Mouse (Mus musculus): Measurements from ENCODE around the gene Mrpl42. TPM values are rescaled to one million over a fixed set of nuclear protein-coding genes. Genes with fewer than 3 reads are reported as not detected.

Gene Mrpl42
- total RNA-seq, 2 experiments from 2014 or later, result 81.7 to 84.0 TPM

GRCm38 (mm10) chr10:95468894-95469293 is 32.8 kb downstream of the Mrpl42 start:
- DNase-seq (ENCODE audit: low spot score in 2 of 2), result no peak
- intact Hi-C loops (cut with DNase I), result no loop called here

GRCm38 (mm10) chr10:95465485-95465896 is 36.2 kb downstream of the Mrpl42 start:
- intact Hi-C loops (cut with DNase I), result no loop called here
- no peak for DNase-seq (ENCODE audit: low spot score in 2 of 2)

- no peak for DNase-seq (ENCODE audit: low spot score in 2 of 2)
- intact Hi-C loops (cut with DNase I), result no loop called here
Observed at GRCm38 (mm10) chr10:95464527-95464926, 37.2 kb downstream of the Mrpl42 start.

- DNase-seq (ENCODE audit: low spot score in 2 of 2), result no peak
- intact Hi-C loops (cut with DNase I), result no loop called here
Observed at GRCm38 (mm10) chr10:95462231-95462630, 39.5 kb downstream of the Mrpl42 start.

- DNase-seq (ENCODE audit: low spot score in 2 of 2), result no peak
- intact Hi-C loops (cut with DNase I), result no loop called here
Observed at GRCm38 (mm10) chr10:95461053-95461553, 40.6 kb downstream of the Mrpl42 start.

GRCm38 (mm10) chr10:95458050-95458806 is 43.5 kb downstream of the Mrpl42 start:
- intact Hi-C loops (cut with DNase I), result loop anchor here (5.0 kb wide), 1 partner anchor 41 kb away; the partner anchor contains the start of gene Socs2

GRCm38 (mm10) chr10:95457367-95458049 is 44.2 kb downstream of the Mrpl42 start:
- no peak for DNase-seq (ENCODE audit: low spot score in 2 of 2)
- intact Hi-C loops (cut with DNase I), result loop anchor here (5.0 kb wide), 1 partner anchor 40 kb away; the partner anchor contains the start of gene Socs2

More at GRCm38 (mm10) chr10:95458050-95458806, 43.5 kb downstream of the Mrpl42 start:
- no peak for DNase-seq (ENCODE audit: low spot score in 2 of 2)

GRCm38 (mm10) chr10:95456103-95456502 is 45.6 kb downstream of the Mrpl42 start:
- intact Hi-C loops (cut with DNase I), result loop anchor here (5.0 kb wide), 1 partner anchor 39 kb away; the partner anchor contains the start of gene Socs2
- DNase-seq (ENCODE audit: low spot score in 2 of 2), result no peak

GRCm38 (mm10) chr10:95453282-95453681 is 48.5 kb downstream of the Mrpl42 start:
- no peak for DNase-seq (ENCODE audit: low spot score in 2 of 2)

GRCm38 (mm10) chr10:95449033-95449432 is 52.7 kb downstream of the Mrpl42 start:
- intact Hi-C loops (cut with DNase I), result no loop called here
- no peak for DNase-seq (ENCODE audit: low spot score in 2 of 2)

More at GRCm38 (mm10) chr10:95453282-95453681, 48.5 kb downstream of the Mrpl42 start:
- intact Hi-C loops (cut with DNase I), result no loop called here

GRCm38 (mm10) chr10:95447954-95448353 is 53.8 kb downstream of the Mrpl42 start:
- intact Hi-C loops (cut with DNase I), result no loop called here
- no peak for DNase-seq (ENCODE audit: low spot score in 2 of 2)

GRCm38 (mm10) chr10:95445104-95446056 is 56.4 kb downstream of the Mrpl42 start:
- intact Hi-C loops (cut with DNase I), result no loop called here
- no peak for DNase-seq (ENCODE audit: low spot score in 2 of 2)

- DNase-seq (ENCODE audit: low spot score in 2 of 2), result no peak
- intact Hi-C loops (cut with DNase I), result no loop called here
Observed at GRCm38 (mm10) chr10:95442334-95442733, 59.4 kb downstream of the Mrpl42 start.

GRCm38 (mm10) chr10:95440566-95440965 is 61.2 kb downstream of the Mrpl42 start:
- intact Hi-C loops (cut with DNase I), result no loop called here
- no peak for DNase-seq (ENCODE audit: low spot score in 2 of 2)

- no peak for DNase-seq (ENCODE audit: low spot score in 2 of 2)
- intact Hi-C loops (cut with DNase I), result no loop called here
Observed at GRCm38 (mm10) chr10:95439718-95440339, 61.9 kb downstream of the Mrpl42 start.

- DNase-seq (ENCODE audit: low spot score in 2 of 2), result no peak
- intact Hi-C loops (cut with DNase I), result no loop called here
Observed at GRCm38 (mm10) chr10:95438941-95439340, 62.8 kb downstream of the Mrpl42 start.

Data from left cerebral cortex, postnatal 14 days (tissue).